Mouse (Mus musculus): ENCODE results near the gene Espn. TPM values are rescaled to one million over a fixed set of nuclear protein-coding genes. Genes with fewer than 3 reads are reported as not detected.

Espn gene
- polyA plus RNA-seq, 1 experiment = not detected

- peaks cover 8% of the 10 kb centered on the region; the same call in 1 of the 2 replicates for H3K4me1 ChIP-seq (ENCODE audit: control insufficient read depth, insufficient read depth, insufficient read length, low read length)
- peak overlapping the region; percentile 24; the same call in 1 of the 2 replicates for H3K27ac ChIP-seq (replicated peaks; ENCODE audit: low read depth, low read length)
- H3K4me3 ChIP-seq (ENCODE audit: insufficient read depth, low read depth, low read length) = no peak overlapping the region
Observed at GRCm38 (mm10) chr4:152072655-152073054, 79.5 kb downstream of the Espn start.

GRCm38 (mm10) chr4:152072121-152072601 lies 80.0 kb downstream of the Espn start, which contains the start of gene Plekhg5:
Gene Plekhg5, plus strand, starts transcription at chr4:152072498.
- 0 out of 2 replicates have a peak within 1 kb of the TSS, but pooled peaks have one; percentile 15 for H3K4me3 ChIP-seq (ENCODE audit: insufficient read depth, low read depth, low read length)
- H3K27ac ChIP-seq (replicated peaks; ENCODE audit: low read depth, low read length) = peak within 1 kb of the TSS; percentile 24; the same call in 1 of the 2 replicates
- peaks cover 8% of the 10 kb centered on the region; the same call in 1 of the 2 replicates for H3K4me1 ChIP-seq (ENCODE audit: control insufficient read depth, insufficient read depth, insufficient read length, low read length)

- Histone ChIP-seq H3K4me1 (ENCODE audit: control insufficient read depth, insufficient read depth, insufficient read length, low read length) (peaks cover 8% of the 10 kb centered on the region; the same call in 1 of the 2 replicates), H3K4me3 (ENCODE audit: insufficient read depth, low read depth, low read length) (no peak overlapping the region), H3K27ac (replicated peaks; ENCODE audit: low read depth, low read length) (no peak overlapping the region)
Observed at GRCm38 (mm10) chr4:152070494-152071396, 81.4 kb downstream of the Espn start.

Other genes with a start within 250 kb of the Espn start
- 50.7 and 88.6 TPM in 2 replicates for gene Dnajc11, start 218.7 kb downstream of the Espn start, polyA plus RNA-seq (2012; ENCODE audit: insufficient read depth, insufficient read length, missing spikeins)
- 6.4 and 8.2 TPM in 2 replicates for gene Thap3, start 163.4 kb downstream of the Espn start, polyA plus RNA-seq (2012; ENCODE audit: insufficient read depth, insufficient read length, missing spikeins)
- 2.1 and 4.2 TPM in 2 replicates for gene Phf13, start 156.1 kb downstream of the Espn start, polyA plus RNA-seq (2012; ENCODE audit: insufficient read depth, insufficient read length, missing spikeins)
- 6.7 and 9.6 TPM in 2 replicates for gene Klhl21, start 143.6 kb downstream of the Espn start, polyA plus RNA-seq (2012; ENCODE audit: insufficient read depth, insufficient read length, missing spikeins)
- 1.8 and 3.2 TPM in 2 replicates for gene Zbtb48, start 124.7 kb downstream of the Espn start, polyA plus RNA-seq (2012; ENCODE audit: insufficient read depth, insufficient read length, missing spikeins)
- gene Tas1r1, start 113.8 kb downstream of the Espn start, polyA plus RNA-seq (2012; ENCODE audit: insufficient read depth, insufficient read length, missing spikeins) = not detected in 2 replicates
- 5.0 and 5.3 TPM in 2 replicates for gene Nol9, start 113.0 kb downstream of the Espn start, polyA plus RNA-seq (2012; ENCODE audit: insufficient read depth, insufficient read length, missing spikeins)
- 2.3 and 5.7 TPM in 2 replicates for gene Plekhg5, start 79.9 kb downstream of the Espn start, polyA plus RNA-seq (2012; ENCODE audit: insufficient read depth, insufficient read length, missing spikeins)
- gene Tnfrsf25, start 36.4 kb downstream of the Espn start, polyA plus RNA-seq (2012; ENCODE audit: insufficient read depth, insufficient read length, missing spikeins) = 1.9 TPM in 1 of 2 replicates, not detected in the other
- gene Hes2, start 6.5 kb upstream of the Espn start, polyA plus RNA-seq (2012; ENCODE audit: insufficient read depth, insufficient read length, missing spikeins) = not detected in 2 replicates
- gene Acot7, start 25.8 kb upstream of the Espn start, polyA plus RNA-seq (2012; ENCODE audit: insufficient read depth, insufficient read length, missing spikeins) = 15.6 and 19.4 TPM in 2 replicates
- 4.3 and 6.0 TPM in 2 replicates for gene Gpr153, start 121.9 kb upstream of the Espn start, polyA plus RNA-seq (2012; ENCODE audit: insufficient read depth, insufficient read length, missing spikeins)
- not detected in 2 replicates for gene Hes3, start 139.3 kb upstream of the Espn start, polyA plus RNA-seq (2012; ENCODE audit: insufficient read depth, insufficient read length, missing spikeins)
- gene Icmt, start 144.9 kb upstream of the Espn start, polyA plus RNA-seq (2012; ENCODE audit: insufficient read depth, insufficient read length, missing spikeins) = 17.5 and 20.7 TPM in 2 replicates
- gene Rnf207, start 166.6 kb upstream of the Espn start, polyA plus RNA-seq (2012; ENCODE audit: insufficient read depth, insufficient read length, missing spikeins) = not detected in 2 replicates
- gene Rpl22, start 173.4 kb upstream of the Espn start, polyA plus RNA-seq (2012; ENCODE audit: insufficient read depth, insufficient read length, missing spikeins) = 638 and 747 TPM in 2 replicates
- 0.17 TPM in 1 of 2 replicates, not detected in the other for gene Chd5, start 186.3 kb upstream of the Espn start, polyA plus RNA-seq (2012; ENCODE audit: insufficient read depth, insufficient read length, missing spikeins)